Mouse (Mus musculus): ENCODE results near the gene Serpinh1. TPM values are rescaled to one million over a fixed set of nuclear protein-coding genes. Genes with fewer than 3 reads are reported as not detected.

Serpinh1 gene
- polyA plus RNA-seq, 1 experiment from 2014 or later: 232 TPM

GRCm38 (mm10) chr7:99326128-99326527 is 26.9 kb downstream of the Serpinh1 start:
- Histone ChIP-seq H3K27ac (ENCODE audit: low read depth, low read length) (no peak overlapping the region), H3K9ac (ENCODE audit: low read depth, low read length) (no peak overlapping the region), H3K27me3 (replicated peaks; ENCODE audit: control insufficient read depth, insufficient read depth, low read length) (peaks cover 10% of the 10 kb centered on the region), H3K36me3 (ENCODE audit: control insufficient read depth, insufficient read depth, low read length) (no peaks in the 10 kb centered on the region), H3K4me1 (replicated peaks; ENCODE audit: control insufficient read depth, insufficient read depth, low read length) (no peaks in the 10 kb centered on the region), H3K4me3 (ENCODE audit: low read depth, low read length) (no peak overlapping the region), H3K4me2 (no peak overlapping the region), H3K9me3 (ENCODE audit: control insufficient read depth, low read length) (no peaks in the 10 kb centered on the region)
- 64% methylated on average over 6 of the region's 6 CpGs for WGBS
- ATAC-seq (replicated peaks; ENCODE audit: low FRiP score) (no peak), DNase-seq (ENCODE audit: low spot score) (no peak)

- H3K27me3 ChIP-seq (replicated peaks; ENCODE audit: control insufficient read depth, insufficient read depth, low read length): peaks cover 14% of the 10 kb centered on the region
Measured at GRCm38 (mm10) chr7:99324810-99325209, 28.2 kb downstream of the Serpinh1 start.

DNA sequence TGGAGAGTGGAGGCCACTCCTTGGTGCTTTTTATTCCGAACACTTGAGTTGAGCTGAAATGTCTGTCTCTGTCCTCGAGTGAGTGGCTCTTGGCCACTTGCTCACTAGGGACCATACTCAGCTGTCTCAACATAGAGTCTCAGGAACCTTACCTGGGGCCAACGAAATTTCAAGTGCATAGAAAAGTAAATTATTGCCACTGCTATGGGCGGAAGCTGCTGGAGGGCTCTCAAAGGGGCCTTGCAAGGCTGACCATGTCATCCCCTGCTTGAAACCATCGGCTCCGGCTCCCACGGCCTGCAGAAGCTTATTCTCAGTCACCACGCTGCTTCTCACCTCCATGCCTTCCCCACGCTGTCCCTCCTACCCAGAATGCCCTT is 29.7 kb downstream of the Serpinh1 start:
- no peaks in the 10 kb centered on the region for H3K9me3 ChIP-seq (ENCODE audit: control insufficient read depth, low read length)
- H3K4me2 ChIP-seq: no peak overlapping the region
- ATAC-seq (replicated peaks; ENCODE audit: low FRiP score) (no peak), DNase-seq (ENCODE audit: low spot score) (no peak)
- H3K27ac ChIP-seq (ENCODE audit: low read depth, low read length): no peak overlapping the region
- 77% methylated on average over 9 of the region's 9 CpGs for WGBS
- no peak overlapping the region for H3K9ac ChIP-seq (ENCODE audit: low read depth, low read length)
- peaks cover 14% of the 10 kb centered on the region for H3K27me3 ChIP-seq (replicated peaks; ENCODE audit: control insufficient read depth, insufficient read depth, low read length)
- H3K36me3 ChIP-seq (ENCODE audit: control insufficient read depth, insufficient read depth, low read length): no peaks in the 10 kb centered on the region
- no peak overlapping the region for H3K4me3 ChIP-seq (ENCODE audit: low read depth, low read length)
- H3K4me1 ChIP-seq (replicated peaks; ENCODE audit: control insufficient read depth, insufficient read depth, low read length): no peaks in the 10 kb centered on the region

More at GRCm38 (mm10) chr7:99324810-99325209, 28.2 kb downstream of the Serpinh1 start:
- 25% methylated on average over 10 of the region's 10 CpGs for WGBS
- Histone ChIP-seq H3K27ac (ENCODE audit: low read depth, low read length) (no peak overlapping the region), H3K9ac (ENCODE audit: low read depth, low read length) (no peak overlapping the region), H3K36me3 (ENCODE audit: control insufficient read depth, insufficient read depth, low read length) (no peaks in the 10 kb centered on the region), H3K4me1 (replicated peaks; ENCODE audit: control insufficient read depth, insufficient read depth, low read length) (no peaks in the 10 kb centered on the region), H3K4me2 (no peak overlapping the region), H3K4me3 (ENCODE audit: low read depth, low read length) (no peak overlapping the region), H3K9me3 (ENCODE audit: control insufficient read depth, low read length) (no peaks in the 10 kb centered on the region)
- DNase-seq (ENCODE audit: low spot score) (no peak), ATAC-seq (replicated peaks; ENCODE audit: low FRiP score) (no peak)

- Histone ChIP-seq H3K9me3 (ENCODE audit: control insufficient read depth, low read length) (no peaks in the 10 kb centered on the region), H3K9ac (ENCODE audit: low read depth, low read length) (no peak overlapping the region), H3K27me3 (replicated peaks; ENCODE audit: control insufficient read depth, insufficient read depth, low read length) (peaks cover 14% of the 10 kb centered on the region), H3K4me3 (ENCODE audit: low read depth, low read length) (no peak overlapping the region), H3K36me3 (ENCODE audit: control insufficient read depth, insufficient read depth, low read length) (no peaks in the 10 kb centered on the region), H3K4me1 (replicated peaks; ENCODE audit: control insufficient read depth, insufficient read depth, low read length) (no peaks in the 10 kb centered on the region), H3K4me2 (no peak overlapping the region), H3K27ac (ENCODE audit: low read depth, low read length) (no peak overlapping the region)
- DNase-seq (ENCODE audit: low spot score) (no peak), ATAC-seq (replicated peaks; ENCODE audit: low FRiP score) (no peak)
- 81% methylated on average over 6 of the region's 6 CpGs for WGBS
Measured at GRCm38 (mm10) chr7:99322691-99323320, 30.2 kb downstream of the Serpinh1 start.

DNA sequence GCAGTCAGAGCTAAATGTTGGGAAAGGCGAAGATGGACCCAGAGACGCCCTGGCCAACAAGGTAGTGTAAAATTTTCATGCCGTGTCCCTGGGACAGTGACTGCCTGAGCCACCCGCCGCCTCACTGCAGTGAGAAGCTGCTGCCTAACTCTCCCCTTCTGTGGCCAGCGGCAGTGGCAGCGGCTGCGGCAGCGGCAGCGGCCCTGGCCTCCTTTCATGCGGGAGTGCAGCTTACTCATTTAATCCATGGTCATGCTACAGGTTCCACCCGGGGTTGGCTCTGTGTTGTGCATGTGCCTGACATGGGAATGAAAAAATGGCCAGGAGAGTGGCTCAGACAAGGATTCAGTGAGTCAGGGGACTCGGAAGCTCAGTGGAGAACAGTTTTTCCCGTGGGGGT is 32.5 kb downstream of the Serpinh1 start:
- Histone ChIP-seq H3K9me3 (ENCODE audit: control insufficient read depth, low read length) (no peaks in the 10 kb centered on the region), H3K4me1 (replicated peaks; ENCODE audit: control insufficient read depth, insufficient read depth, low read length) (no peaks in the 10 kb centered on the region), H3K4me2 (no peak overlapping the region), H3K27me3 (replicated peaks; ENCODE audit: control insufficient read depth, insufficient read depth, low read length) (peaks cover 9% of the 10 kb centered on the region), H3K36me3 (ENCODE audit: control insufficient read depth, insufficient read depth, low read length) (no peaks in the 10 kb centered on the region), H3K4me3 (ENCODE audit: low read depth, low read length) (no peak overlapping the region), H3K9ac (ENCODE audit: low read depth, low read length) (no peak overlapping the region), H3K27ac (ENCODE audit: low read depth, low read length) (no peak overlapping the region)
- ATAC-seq (replicated peaks; ENCODE audit: low FRiP score): no peak
- DNase-seq (ENCODE audit: low spot score): no peak
- WGBS: 45% methylated on average over 14 of the region's 14 CpGs

- Histone ChIP-seq H3K4me2 (no peak overlapping the region), H3K36me3 (ENCODE audit: control insufficient read depth, insufficient read depth, low read length) (no peaks in the 10 kb centered on the region), H3K4me1 (replicated peaks; ENCODE audit: control insufficient read depth, insufficient read depth, low read length) (no peaks in the 10 kb centered on the region; the same call in 1 of the 2 replicates), H3K9ac (ENCODE audit: low read depth, low read length) (no peak overlapping the region), H3K27me3 (replicated peaks; ENCODE audit: control insufficient read depth, insufficient read depth, low read length) (peaks cover 7% of the 10 kb centered on the region), H3K9me3 (ENCODE audit: control insufficient read depth, low read length) (no peaks in the 10 kb centered on the region), H3K4me3 (ENCODE audit: low read depth, low read length) (no peak overlapping the region), H3K27ac (ENCODE audit: low read depth, low read length) (no peak overlapping the region)
- ATAC-seq (replicated peaks; ENCODE audit: low FRiP score): no peak
- 51% methylated on average over 7 of the region's 7 CpGs for WGBS
- DNase-seq (ENCODE audit: low spot score): no peak
Measured at GRCm38 (mm10) chr7:99317475-99317874, 35.6 kb downstream of the Serpinh1 start.

- no peak overlapping the region for H3K4me2 ChIP-seq
- no peaks in the 10 kb centered on the region; the same call in 1 of the 2 replicates for H3K4me1 ChIP-seq (replicated peaks; ENCODE audit: control insufficient read depth, insufficient read depth, low read length)
- peaks cover 5% of the 10 kb centered on the region for H3K27me3 ChIP-seq (replicated peaks; ENCODE audit: control insufficient read depth, insufficient read depth, low read length)
- H3K9me3 ChIP-seq (ENCODE audit: control insufficient read depth, low read length): no peaks in the 10 kb centered on the region
- WGBS: 69% methylated on average over 7 of the region's 7 CpGs
- H3K36me3 ChIP-seq (ENCODE audit: control insufficient read depth, insufficient read depth, low read length): no peaks in the 10 kb centered on the region
- ATAC-seq (replicated peaks; ENCODE audit: low FRiP score): no peak
- H3K27ac ChIP-seq (ENCODE audit: low read depth, low read length): no peak overlapping the region
- H3K4me3 ChIP-seq (ENCODE audit: low read depth, low read length): no peak overlapping the region
- no peak for DNase-seq (ENCODE audit: low spot score)
- no peak overlapping the region for H3K9ac ChIP-seq (ENCODE audit: low read depth, low read length)
Measured at GRCm38 (mm10) chr7:99316207-99316606, 36.8 kb downstream of the Serpinh1 start.

GRCm38 (mm10) chr7:99314565-99314964 is 38.5 kb downstream of the Serpinh1 start:
- DNase-seq (ENCODE audit: low spot score) (no peak), ATAC-seq (replicated peaks; ENCODE audit: low FRiP score) (no peak)
- Histone ChIP-seq H3K9ac (ENCODE audit: low read depth, low read length) (no peak overlapping the region), H3K4me2 (no peak overlapping the region), H3K36me3 (ENCODE audit: control insufficient read depth, insufficient read depth, low read length) (no peaks in the 10 kb centered on the region), H3K4me3 (ENCODE audit: low read depth, low read length) (no peak overlapping the region), H3K27ac (ENCODE audit: low read depth, low read length) (no peak overlapping the region), H3K9me3 (ENCODE audit: control insufficient read depth, low read length) (no peaks in the 10 kb centered on the region), H3K4me1 (replicated peaks; ENCODE audit: control insufficient read depth, insufficient read depth, low read length) (no peaks in the 10 kb centered on the region; the same call in 1 of the 2 replicates), H3K27me3 (replicated peaks; ENCODE audit: control insufficient read depth, insufficient read depth, low read length) (no peaks in the 10 kb centered on the region; the same call in none of the 2 replicates)
- 64% methylated on average over 4 of the region's 4 CpGs for WGBS

- 76% methylated on average over 8 of the region's 8 CpGs for WGBS
- ATAC-seq (replicated peaks; ENCODE audit: low FRiP score) (no peak), DNase-seq (ENCODE audit: low spot score) (no peak)
- no peak overlapping the region for H3K9ac ChIP-seq (ENCODE audit: low read depth, low read length)
- H3K27ac ChIP-seq (ENCODE audit: low read depth, low read length): no peak overlapping the region
- H3K4me3 ChIP-seq (ENCODE audit: low read depth, low read length): no peak overlapping the region
- H3K9me3 ChIP-seq (ENCODE audit: control insufficient read depth, low read length): no peaks in the 10 kb centered on the region
- H3K4me2 ChIP-seq: no peak overlapping the region
- no peaks in the 10 kb centered on the region; the same call in 1 of the 2 replicates for H3K4me1 ChIP-seq (replicated peaks; ENCODE audit: control insufficient read depth, insufficient read depth, low read length)
- no peaks in the 10 kb centered on the region; the same call in none of the 2 replicates for H3K27me3 ChIP-seq (replicated peaks; ENCODE audit: control insufficient read depth, insufficient read depth, low read length)
- no peaks in the 10 kb centered on the region for H3K36me3 ChIP-seq (ENCODE audit: control insufficient read depth, insufficient read depth, low read length)
Measured at GRCm38 (mm10) chr7:99313253-99313652, 39.8 kb downstream of the Serpinh1 start.

All from liver, embryonic 11.5 days (tissue).